Mouse (Mus musculus) CH12.LX (cell line): Measurements from ENCODE around the gene Aatk.

ENCODE experiments used
- CHD2 ChIP-seq: IDR thresholded peaks from 2 replicates; pipeline ENCODE4 v1.6.1; 2011; ENCODE audit warnings: low read length, improper control_type of control experiment
- CTCF ChIP-seq, 2 experiments: IDR thresholded peaks in 1 of 2; conservative IDR thresholded peaks in 1 of 2; 2 replicates each; pipeline ENCODE4 v1.5.1; 2011 to 2012; ENCODE audit warnings: low read depth in 2 of 2, low read length in 2 of 2, improper control_type of control experiment in 1 of 2, inconsistent platforms in 1 of 2, mild to moderate bottlenecking in 1 of 2, moderate library complexity in 1 of 2
- EP300 ChIP-seq: IDR thresholded peaks from 2 replicates; pipeline ENCODE4 v1.6.1; 2011; ENCODE audit warnings: low read length, improper control_type of control experiment
- GABPA ChIP-seq: IDR thresholded peaks from 2 replicates; pipeline ENCODE4 v1.6.1; 2012; ENCODE audit warnings: low read depth, low read length, improper control_type of control experiment, inconsistent platforms; ENCODE audit not compliant: insufficient replicate concordance
- MAX ChIP-seq: IDR thresholded peaks from 2 replicates; pipeline ENCODE4 v1.6.1; 2011; ENCODE audit warnings: low read length, improper control_type of control experiment
- POLR2A ChIP-seq: IDR thresholded peaks from 2 replicates; pipeline ENCODE4 v1.6.1; 2011; ENCODE audit warnings: low read depth, mild to moderate bottlenecking, improper control_type of control experiment, low read length
- TCF12 ChIP-seq: IDR thresholded peaks from 2 replicates; pipeline ENCODE4 v1.6.1; 2014; ENCODE audit warnings: low read depth, mild to moderate bottlenecking, inconsistent platforms, low read length, improper control_type of control experiment
- ZC3H11A ChIP-seq: IDR thresholded peaks from 2 replicates; pipeline ENCODE4 v1.6.1; 2012; ENCODE audit warnings: low read depth, mild to moderate bottlenecking, inconsistent platforms, low read length, improper control_type of control experiment
- ZKSCAN1 ChIP-seq: IDR thresholded peaks from 2 replicates; pipeline ENCODE4 v1.6.1; 2012; ENCODE audit warnings: low read depth, inconsistent platforms, low read length, improper control_type of control experiment, borderline replicate concordance

- TF ChIP-seq GABPA (no peak), CTCF (conservative IDR thresholded peaks at IDR 0.05 in 1 of 2, IDR thresholded peaks at IDR 0.05 in 1 of 2; ENCODE audit: low read depth in 2 of 2, low read length in 2 of 2) (no peak), ZC3H11A (no peak), TCF12 (no peak), CHD2 (no peak), MAX (no peak), EP300 (no peak), ZKSCAN1 (no peak), POLR2A (no peak)
Observed at GRCm38 (mm10) chr11:119970021-119970851, 76.7 kb downstream of the Aatk start.
